Mouse (Mus musculus): ENCODE data around the gene Rcbtb2.

The Rcbtb2 gene

GRCm38 (mm10) chr14:73116938-73117337 is 5.9 kb upstream of the Rcbtb2 start:
- peak; percentile 37 for DNase-seq (ENCODE audit: low spot score)

- DNase-seq (ENCODE audit: low spot score) = no peak
These were observed 5.1 kb upstream of the Rcbtb2 start for GRCm38 (mm10) chr14:73117411-73118392.

DNA sequence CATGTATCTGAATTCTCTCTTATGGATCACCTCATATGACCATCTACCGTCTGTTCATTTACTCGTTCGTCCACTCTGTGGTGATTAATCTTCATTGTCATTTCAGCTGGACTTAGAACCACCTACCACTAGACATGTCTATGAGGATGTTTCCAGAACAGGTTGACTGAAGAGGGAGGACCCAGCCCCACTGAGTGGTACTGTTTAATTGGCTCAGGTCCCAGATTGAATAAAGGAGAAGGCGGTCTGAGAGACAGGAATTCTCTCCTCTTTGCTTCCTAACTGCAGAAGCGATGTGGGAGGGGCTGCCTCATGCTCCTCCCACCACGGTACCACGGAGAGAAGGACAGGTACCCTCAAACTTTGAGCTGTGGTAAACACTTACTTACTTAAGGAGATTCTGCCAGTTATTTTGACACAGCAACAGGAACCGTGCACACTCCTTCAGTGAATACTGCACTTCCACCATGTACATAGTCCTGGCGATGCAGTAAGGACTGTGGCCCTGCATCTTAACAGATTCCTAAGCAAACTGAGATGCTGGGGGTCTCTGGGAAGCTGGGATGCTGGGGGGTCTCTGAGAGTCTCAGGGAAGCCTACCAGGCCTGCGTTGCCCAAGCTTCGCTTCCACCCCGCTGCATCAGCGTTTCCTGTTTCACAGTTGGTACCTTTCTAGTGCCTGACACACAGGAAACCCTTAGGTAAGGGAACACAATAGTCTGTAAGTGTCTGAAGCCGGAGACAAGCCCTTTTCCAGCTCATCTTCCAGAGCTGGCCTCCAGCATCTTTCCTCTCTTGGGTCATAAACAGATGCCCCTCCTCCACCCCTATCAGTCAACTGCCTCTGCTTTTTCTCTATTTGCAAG is 4.1 kb upstream of the Rcbtb2 start:
- no peak for DNase-seq (ENCODE audit: low spot score)

- no peak for DNase-seq (ENCODE audit: low spot score)
These were observed 3.4 kb upstream of the Rcbtb2 start for GRCm38 (mm10) chr14:73119459-73119858.

DNA sequence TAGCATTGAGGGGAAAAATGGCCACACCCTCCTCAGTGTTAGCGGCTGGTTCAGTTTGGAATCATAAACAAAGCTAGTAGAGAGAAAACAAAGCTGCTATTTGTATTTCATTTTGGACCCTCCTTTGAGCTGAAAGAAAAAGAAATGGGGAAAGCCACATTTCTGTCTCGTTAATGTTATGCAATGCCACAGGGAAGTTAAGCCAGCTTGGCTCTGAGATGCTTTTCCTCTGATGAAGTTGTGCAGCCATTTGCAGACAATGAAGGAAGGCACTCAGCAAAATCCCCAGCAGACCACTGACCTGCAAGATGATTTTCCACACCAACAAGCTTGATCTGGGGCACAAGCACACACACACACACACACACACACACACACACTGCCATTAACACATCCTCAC is 2.9 kb upstream of the Rcbtb2 start:
- no peak for DNase-seq (ENCODE audit: low spot score)

DNA sequence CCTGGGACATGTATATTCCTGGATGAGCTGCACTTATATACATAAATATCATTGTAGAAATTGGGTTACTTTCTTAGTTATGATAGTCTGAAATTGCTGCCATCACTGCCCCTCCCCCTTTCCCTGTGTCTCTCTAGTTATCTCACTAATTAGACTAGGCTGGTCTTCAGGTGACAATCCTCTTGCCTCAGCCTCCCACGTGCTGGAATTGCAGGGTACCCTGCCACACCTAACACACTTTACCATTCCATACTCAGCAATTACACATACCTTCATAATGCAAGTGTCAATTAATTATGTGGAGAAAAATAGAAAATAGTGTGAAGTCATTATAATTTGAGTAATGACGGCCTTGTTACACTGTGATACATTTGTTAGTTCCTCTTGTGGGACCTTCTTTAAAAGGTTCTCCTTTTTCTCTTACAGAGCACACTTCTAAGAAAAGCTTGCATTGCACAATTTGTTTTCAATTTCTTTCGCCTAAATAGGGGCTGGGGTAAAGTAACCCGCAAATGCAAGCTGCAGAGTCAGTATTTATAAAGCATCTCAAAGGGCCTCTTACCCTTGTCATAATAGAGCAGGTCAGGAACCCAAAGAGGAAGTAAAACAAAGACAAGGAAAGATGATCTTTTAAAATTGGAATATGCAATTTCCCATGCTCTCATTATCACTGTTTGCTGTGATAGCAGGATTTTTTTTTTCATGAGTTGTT is 470 bp upstream of the Rcbtb2 start:
- DNase-seq (ENCODE audit: low spot score) = no peak

GRCm38 (mm10) chr14:73123381-73123780 is 544 bp downstream of the Rcbtb2 start:
- DNase-seq (ENCODE audit: low spot score) = no peak

- no peak for DNase-seq (ENCODE audit: low spot score)
These were observed 949 bp downstream of the Rcbtb2 start for GRCm38 (mm10) chr14:73123786-73124185.

DNA sequence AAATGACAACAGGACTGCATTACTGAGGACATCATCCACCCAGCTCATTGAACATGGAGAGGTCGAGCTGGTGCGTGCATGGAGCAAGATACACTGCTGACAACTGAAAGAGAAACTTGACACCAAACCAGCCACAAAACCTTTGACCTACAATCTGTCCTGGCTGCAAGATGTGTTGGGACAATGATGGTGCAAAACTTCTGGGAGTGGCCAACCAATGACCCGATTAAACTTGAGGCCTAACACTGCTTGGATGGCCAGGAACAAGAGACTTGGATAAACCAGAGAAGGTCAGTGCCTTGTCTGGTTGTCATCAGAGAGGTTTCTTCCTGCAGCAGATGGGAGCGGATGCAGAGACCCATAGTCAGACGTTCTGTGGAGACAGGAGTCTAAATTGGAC is 7.7 kb downstream of the Rcbtb2 start:
- DNase-seq (ENCODE audit: low spot score) = peak; percentile 89

- peak; percentile 48 for DNase-seq (ENCODE audit: low spot score)
These were observed 9.1 kb downstream of the Rcbtb2 start for GRCm38 (mm10) chr14:73131856-73132410.

- DNase-seq (ENCODE audit: low spot score) = peak; percentile 46
These were observed 9.9 kb downstream of the Rcbtb2 start for GRCm38 (mm10) chr14:73132731-73133130.

DNA sequence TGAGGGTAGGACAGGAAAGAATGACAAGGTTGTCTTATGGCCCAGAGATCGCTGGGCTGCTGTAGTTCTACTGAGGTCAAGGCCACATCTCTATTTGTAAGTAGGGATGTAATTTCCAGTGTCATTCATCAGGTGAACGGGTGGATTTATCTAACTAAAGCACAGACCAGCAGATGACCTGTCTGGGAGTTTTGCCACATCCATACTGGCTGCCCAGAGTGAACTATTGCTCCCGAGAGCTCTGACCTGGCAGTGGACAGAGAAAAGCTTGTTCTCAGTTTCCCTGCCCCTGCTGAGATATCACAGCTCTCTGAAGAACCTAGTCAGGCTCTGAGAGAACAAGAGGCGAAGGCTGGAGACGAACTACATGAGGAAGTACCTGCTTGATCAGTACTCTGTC is 14.4 kb downstream of the Rcbtb2 start:
- DNase-seq (ENCODE audit: low spot score) = no peak

GRCm38 (mm10) chr14:73138483-73138882 is 15.6 kb downstream of the Rcbtb2 start:
- DNase-seq (ENCODE audit: low spot score) = no peak

GRCm38 (mm10) chr14:73139866-73140265 is 17.0 kb downstream of the Rcbtb2 start:
- DNase-seq (ENCODE audit: low spot score) = no peak

DNA sequence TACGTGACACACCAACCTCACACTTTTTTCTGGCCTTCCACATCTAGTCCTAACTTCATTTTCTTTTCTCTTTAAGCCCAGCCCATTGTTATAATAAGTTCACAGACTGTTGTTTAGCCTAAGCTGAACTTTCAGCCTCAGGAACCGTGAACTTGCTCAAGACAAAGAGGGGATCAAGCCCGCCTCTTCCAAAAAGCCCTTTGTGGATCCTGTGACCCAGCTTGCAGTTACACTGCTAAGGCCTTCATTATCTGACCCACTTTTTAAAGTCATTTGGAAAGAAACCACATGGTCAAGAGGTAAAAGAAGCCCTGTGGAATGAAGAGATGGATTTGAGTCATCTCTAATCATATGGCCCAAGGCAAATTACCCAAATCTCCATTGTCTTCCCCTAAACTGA is 19.0 kb downstream of the Rcbtb2 start:
- DNase-seq (ENCODE audit: low spot score) = no peak

DNA sequence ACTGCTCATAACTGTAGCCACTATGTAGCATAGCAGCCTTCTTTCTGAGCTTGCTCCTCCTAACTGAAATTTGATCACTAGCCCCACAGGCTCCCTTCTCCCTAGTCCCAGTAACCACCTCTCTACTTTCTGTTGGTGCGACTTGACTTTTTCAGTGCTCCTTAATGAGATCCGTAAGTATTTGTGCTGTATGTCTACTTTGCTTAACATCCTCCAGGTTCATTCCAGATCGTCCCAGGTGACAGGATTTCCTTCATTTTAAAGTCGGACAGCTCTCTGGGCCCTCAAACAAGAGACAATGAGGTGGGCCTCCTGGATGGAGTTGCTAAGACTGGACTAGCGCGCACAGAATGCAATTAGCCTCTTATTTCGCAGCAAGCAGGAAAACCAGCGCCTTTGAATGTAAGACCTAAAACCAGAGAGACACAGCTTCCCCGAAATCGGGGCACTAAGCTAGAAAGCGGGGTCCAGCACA is 19.6 kb downstream of the Rcbtb2 start:
- DNase-seq (ENCODE audit: low spot score) = peak; percentile 67

DNA sequence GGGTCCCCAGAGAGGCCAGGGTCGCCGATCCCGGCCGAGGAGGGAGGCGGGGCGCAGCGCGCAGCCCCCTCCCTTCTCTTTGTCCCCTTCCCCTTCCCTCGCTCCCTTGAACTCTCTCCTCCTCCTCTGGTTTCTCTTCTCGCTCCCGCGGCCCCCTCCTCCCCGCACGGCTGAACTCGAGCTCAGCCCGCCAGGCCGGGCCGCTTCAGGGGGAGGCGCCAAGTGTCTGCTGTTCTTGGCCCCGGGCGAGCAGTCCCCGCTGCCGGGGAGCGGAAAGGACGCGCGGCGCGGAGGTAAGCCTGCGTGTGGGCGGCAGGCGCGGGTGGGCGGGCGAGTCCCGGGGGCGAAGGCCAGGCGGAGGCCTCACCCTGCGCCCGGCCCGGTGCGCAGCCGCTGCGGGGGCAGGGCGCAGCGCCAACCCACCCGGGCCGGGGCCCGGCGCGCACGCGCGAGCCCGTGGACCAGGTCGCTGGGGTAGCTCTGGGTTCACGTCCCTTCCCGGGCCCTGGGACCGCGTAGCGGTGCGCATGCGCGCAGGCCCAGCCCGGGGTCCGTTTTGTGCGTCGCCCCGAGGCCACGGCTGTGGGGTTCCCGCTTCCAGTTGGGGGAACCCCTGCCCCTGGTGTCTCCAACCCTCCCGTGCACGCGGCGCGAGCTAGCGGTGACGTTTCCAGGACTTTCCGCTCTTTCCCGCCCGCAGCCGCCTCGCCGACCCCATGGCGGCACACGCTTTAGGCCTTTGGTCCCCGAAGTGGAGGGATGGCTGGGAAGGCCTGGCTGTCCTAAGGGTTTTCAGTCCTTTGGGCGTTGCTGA is 20.3 kb downstream of the Rcbtb2 start:
- DNase-seq (ENCODE audit: low spot score) = peak; percentile 73

- DNase-seq (ENCODE audit: low spot score) = no peak
These were observed 21.0 kb downstream of the Rcbtb2 start for GRCm38 (mm10) chr14:73143710-73144420.

DNA sequence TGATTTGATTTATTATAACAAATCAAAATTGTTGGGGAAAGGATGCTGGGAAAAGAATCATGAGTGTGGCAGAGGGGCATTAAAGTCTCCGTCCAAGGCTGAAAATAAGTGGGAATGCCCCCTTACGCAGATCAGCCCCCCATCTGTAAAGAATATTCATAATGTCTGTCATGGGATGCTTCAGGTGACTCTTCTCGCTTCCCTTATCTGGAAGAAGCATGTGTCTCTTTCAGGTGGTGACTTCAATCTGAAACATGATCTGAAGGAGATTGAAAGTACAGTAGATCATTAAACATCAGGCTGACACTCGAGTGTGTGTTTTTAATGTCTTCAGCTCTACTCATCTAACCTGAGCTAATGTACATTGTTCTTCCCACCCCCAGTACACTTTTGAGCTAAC is 22.7 kb downstream of the Rcbtb2 start:
- no peak for DNase-seq (ENCODE audit: low spot score)

DNA sequence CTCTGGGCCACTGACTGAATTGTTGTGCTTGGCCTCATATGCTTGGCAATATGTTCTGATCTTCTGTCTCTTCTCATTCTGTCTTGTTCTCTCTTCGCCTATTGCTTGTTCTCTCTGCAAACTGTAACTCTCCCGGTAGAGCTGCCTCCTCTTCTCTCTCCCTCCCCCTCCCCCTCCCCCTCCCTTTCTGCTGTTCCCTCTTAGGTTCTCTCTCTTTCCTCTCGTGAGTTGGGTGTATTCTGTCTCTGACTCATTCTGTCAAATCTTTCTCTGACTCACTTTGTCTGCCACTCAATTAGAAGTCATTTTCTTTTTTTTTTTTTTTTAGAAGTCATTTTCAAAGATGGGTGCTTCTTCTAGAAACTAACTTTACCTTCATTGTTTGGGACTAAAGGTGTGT is 23.9 kb downstream of the Rcbtb2 start:
- no peak for DNase-seq (ENCODE audit: low spot score)

Measured in adipocyte (in vitro differentiated cells).